Mouse (Mus musculus): ENCODE data around the gene Cacna2d2.

Cacna2d2 gene

GRCm38 (mm10) chr9:107576357-107577107 is 177.1 kb downstream of the Cacna2d2 start, which contains the start of gene Hyal1:
Hyal1 (plus strand) TSS chr9:107576927.
- DNase-seq (ENCODE audit: low read depth, low spot score): no peak

GRCm38 (mm10) chr9:107577871-107578270 is 178.5 kb downstream of the Cacna2d2 start:
- DNase-seq (ENCODE audit: low read depth, low spot score): no peak

- no peak for DNase-seq (ENCODE audit: low read depth, low spot score)
Observed at GRCm38 (mm10) chr9:107578587-107578986, 179.2 kb downstream of the Cacna2d2 start, which contains the start of gene Naa80. Naa80 (plus strand) TSS chr9:107578887.

All from CD4-positive, CD25-positive, alpha-beta regulatory T cell, adult 2 months (primary cell).